Mouse (Mus musculus): ENCODE measurements at regions not wholly inside any gene's neighbourhood (a gene's known extent, or its start where the extent isn't known, plus 50 kb on each side); places are given as distances from the start of the nearest gene placed in this dataset.

- no peak for TF ChIP-seq POLR2A (IDR thresholded peaks at IDR 0.05; ENCODE audit: low read depth, low read length)
- no peak for TF ChIP-seq ZC3H11A (IDR thresholded peaks at IDR 0.05; ENCODE audit: low read depth, low read length)
- TF ChIP-seq MEF2A (IDR thresholded peaks at IDR 0.05; ENCODE audit: borderline replicate concordance, low read depth, low read length), result no peak
- TF ChIP-seq CTCF (conservative IDR thresholded peaks at IDR 0.05 in 1 of 2, IDR thresholded peaks at IDR 0.05 in 1 of 2; ENCODE audit: low read depth in 2 of 2, low read length in 2 of 2), result no peak
- TF ChIP-seq POLR2AphosphoS2 (IDR thresholded peaks at IDR 0.05; ENCODE audit: low read depth, low read length), result no peak
- TF ChIP-seq UBTF (IDR thresholded peaks at IDR 0.05; ENCODE audit: low read depth, low read length), result no peak
- no peak for TF ChIP-seq CHD1 (IDR thresholded peaks at IDR 0.05; ENCODE audit: low read depth, low read length)
- no peak for TF ChIP-seq HCFC1 (IDR thresholded peaks at IDR 0.05; ENCODE audit: low read depth, low read length)
- no peak for TF ChIP-seq EP300 (IDR thresholded peaks at IDR 0.05; ENCODE audit: low read length)
These were observed 232.8 kb downstream of the Slc4a3 start for GRCm38 (mm10) chr1:75778889-75779288.

All from CH12.LX (cell line).